Mouse (Mus musculus): Measurements from ENCODE around the gene Nsun4.
A peak's percentile ranks its signal among the peaks of the same experiment; 100 is the strongest.

Gene Nsun4

GRCm38 (mm10) chr4:116053399-116053961, at the start of gene Nsun4:
Gene Nsun4, minus strand, starts transcription at chr4:116053876.
- peak; percentile 82 to 85 for DNase-seq (ENCODE audit: low spot score in 2 of 2)

DNA sequence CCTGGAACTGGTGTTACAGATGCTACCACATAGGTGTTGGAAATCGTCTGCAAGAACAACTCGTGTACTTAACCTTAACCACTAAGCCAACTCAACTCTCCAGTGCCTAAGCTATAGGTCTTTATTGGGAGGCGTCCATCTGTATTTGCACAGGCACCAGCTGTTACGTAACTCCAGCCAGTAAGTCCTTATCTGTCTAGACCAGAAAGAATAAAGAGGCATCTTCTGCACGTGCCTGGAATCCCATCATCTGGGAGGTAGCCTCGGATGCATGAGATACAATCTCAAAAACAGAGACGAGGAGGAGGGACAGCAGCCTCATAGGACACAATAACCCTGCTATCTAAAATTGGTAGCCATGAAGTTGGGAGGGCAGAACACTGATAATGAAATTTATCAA, 47.3 kb upstream of the Nsun4 start:
- no peak for DNase-seq (ENCODE audit: low spot score in 2 of 2)

DNA sequence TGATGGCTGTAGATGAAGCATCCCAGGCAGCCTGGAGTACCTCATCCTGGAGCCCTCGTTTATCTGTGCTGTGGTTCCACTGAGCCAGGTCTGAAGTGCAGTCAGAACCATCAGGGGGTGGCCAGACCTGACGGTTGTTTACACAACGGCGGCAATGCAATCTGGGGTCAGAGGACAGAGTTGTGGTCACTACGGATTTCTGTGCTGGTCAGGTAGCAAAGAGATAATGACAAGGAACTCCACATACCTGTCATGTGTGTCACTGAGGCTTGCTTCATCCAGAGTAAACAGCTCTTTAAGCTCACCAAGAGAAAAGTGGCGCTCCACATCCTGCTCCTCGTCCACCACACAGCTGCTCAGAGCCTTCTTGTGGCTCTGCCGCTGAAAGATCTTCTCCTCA, 43.5 kb upstream of the Nsun4 start:
- DNase-seq (ENCODE audit: low spot score in 2 of 2), result no peak

DNA sequence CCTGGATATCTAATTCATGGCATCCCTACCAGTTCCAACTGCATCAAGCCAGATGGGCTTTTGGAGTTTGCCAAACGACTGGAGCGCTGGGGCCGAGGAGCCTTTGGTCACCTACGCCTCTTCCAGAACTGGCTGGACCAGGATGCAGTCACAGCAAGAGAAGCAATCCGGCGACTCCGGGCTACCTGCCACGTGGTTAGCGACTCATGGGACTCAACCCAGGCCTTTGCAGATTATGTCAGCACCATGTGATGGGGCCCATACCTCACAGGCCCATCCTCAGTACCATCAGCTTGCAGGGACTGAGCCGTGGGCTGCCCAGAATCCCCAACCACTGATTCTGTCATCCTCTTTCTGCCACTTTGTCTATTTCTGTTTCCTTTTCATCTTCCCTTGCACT, 42.6 kb upstream of the Nsun4 start:
- DNase-seq (ENCODE audit: low spot score in 2 of 2), result no peak

GRCm38 (mm10) chr4:116088510-116089249, 35.0 kb upstream of the Nsun4 start:
- DNase-seq (ENCODE audit: low spot score in 2 of 2), result no peak

GRCm38 (mm10) chr4:116077240-116078095, 23.8 kb upstream of the Nsun4 start:
- DNase-seq (ENCODE audit: low spot score in 2 of 2), result no peak

- DNase-seq (ENCODE audit: low spot score in 2 of 2), result peak in 1 of 2 experiments; percentile 46
Measured at GRCm38 (mm10) chr4:116076369-116077231, 22.9 kb upstream of the Nsun4 start.

GRCm38 (mm10) chr4:116075631-116076368, 22.1 kb upstream of the Nsun4 start:
- peak; percentile 42 to 71 for DNase-seq (ENCODE audit: low spot score in 2 of 2)

GRCm38 (mm10) chr4:116074861-116075620, 21.4 kb upstream of the Nsun4 start, which contains the start of the genes Uqcrh and Lrrc41:
Gene Uqcrh, minus strand, starts transcription at chr4:116075071.
Gene Lrrc41, plus strand, starts transcription at chr4:116075269.
- peak; percentile 93 to 94 for DNase-seq (ENCODE audit: low spot score in 2 of 2)

DNA sequence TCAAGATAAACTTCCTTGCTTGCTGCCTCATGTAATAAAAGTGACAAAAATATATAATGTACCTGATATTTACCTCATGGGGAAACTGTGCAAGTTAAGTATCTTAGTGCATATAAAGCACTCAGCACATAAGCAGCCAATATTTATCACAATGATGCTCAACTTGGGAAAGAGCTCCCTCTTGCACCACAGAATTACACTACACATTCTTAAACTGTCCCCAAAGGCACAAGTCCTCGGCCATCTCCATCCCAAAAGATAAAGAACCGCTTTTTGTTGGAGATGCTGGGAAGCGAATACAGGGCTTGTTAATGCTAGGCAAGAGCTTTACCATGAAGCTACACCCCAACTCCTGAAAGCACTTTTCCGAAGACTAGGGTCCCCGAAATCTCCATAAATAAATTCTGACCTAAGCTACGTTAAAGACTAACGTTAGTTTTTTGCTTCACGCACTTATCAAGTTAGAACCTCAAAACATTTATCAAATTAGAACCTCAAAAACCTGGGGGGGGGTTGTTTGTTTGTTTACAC, 20.5 kb upstream of the Nsun4 start:
- DNase-seq (ENCODE audit: low spot score in 2 of 2), result no peak

DNA sequence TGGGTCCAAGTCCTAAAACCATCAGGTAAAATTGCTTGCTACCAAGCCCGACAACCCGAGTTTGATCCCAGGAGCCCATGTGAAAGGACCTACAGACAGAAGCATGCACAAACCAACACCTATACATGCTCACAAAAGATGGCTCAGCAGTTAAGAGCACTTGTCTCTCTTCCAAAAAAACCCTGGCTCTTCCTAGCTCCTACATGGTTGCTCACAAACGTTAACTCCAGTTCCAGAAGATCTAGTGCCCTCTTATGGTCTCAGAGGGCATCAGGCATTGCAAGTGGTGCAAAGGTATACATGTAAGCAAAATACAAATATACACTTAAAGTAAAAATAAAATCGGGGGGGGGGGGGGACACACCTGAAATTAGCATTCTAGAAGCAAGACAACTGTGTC, 19.5 kb upstream of the Nsun4 start:
- no peak for DNase-seq (ENCODE audit: low spot score in 2 of 2)

DNA sequence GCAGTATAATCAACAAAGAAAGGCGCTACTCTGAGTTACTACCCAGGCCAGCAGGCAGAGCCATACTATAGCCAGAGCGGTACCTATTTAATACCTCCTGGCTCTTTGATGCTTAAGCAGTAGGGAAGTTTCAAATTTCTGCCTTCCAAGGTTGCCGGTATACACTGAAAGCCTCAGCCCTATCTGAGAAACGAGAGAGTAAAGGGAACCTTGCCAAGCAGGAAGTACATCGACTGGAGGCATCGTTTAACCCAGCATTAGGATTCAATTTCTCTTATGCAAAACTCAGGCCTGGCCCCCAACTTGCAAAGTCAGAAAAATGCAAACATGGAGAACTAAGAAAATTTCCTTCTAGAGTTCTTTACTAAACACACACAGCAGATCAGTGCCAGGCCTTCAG, 16.4 kb upstream of the Nsun4 start:
- no peak for DNase-seq (ENCODE audit: low spot score in 2 of 2)

- no peak for DNase-seq (ENCODE audit: low spot score in 2 of 2)
Measured at GRCm38 (mm10) chr4:116063855-116064254, 10.2 kb upstream of the Nsun4 start.

DNA sequence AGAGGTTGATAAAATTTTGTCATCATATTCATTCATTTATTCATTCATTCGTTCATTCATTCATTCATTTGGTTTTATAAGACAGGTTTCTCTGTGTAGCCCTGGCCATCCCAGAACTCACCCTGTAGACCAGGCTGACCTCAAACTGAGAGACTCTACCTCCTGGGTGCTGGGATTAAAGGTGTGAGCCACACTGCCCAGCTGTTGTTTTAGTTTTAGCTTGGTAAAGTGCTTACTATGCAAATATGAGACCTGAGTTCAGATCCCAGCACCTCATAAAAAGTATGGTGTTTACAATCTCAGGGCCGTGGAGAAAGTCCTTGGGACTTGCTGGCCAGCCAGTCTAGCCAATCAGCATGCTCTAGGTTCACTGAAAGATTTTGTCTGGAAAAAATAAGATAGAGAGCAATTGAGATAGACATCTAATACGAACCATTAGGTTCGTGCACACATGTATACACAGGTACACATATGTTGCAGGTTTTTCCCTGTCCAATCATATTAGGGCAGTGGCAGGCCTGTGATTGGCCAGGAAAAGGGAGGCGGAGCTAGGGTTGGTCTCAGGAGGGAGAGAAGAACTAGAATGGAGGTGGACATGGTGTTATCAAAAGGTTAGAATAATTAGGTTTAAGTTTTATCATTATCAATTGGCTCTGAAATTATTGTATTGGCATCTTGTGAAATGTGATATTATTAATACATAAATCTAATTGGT, 5.5 kb upstream of the Nsun4 start:
- DNase-seq (ENCODE audit: low spot score in 2 of 2), result no peak

DNA sequence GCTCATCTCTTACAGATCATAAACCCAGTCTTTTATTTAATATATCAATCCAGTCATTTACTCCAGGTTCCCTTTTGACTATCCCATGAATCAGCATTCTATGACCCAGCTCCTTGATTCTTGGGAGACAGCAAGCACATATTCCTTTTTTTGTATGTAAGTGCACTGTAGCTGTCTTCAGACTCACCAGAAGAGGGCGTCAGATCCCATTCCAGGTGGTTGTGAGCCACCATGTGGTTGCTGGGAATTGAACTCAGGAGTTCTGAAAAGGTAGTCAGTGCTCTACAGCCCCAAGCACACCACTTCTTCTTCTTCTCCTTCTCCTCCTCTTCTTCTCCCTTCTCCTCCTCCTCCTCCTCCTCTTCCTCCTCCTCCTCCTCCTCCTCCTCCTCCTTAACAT, 3.9 kb upstream of the Nsun4 start:
- DNase-seq (ENCODE audit: low spot score in 2 of 2), result no peak

GRCm38 (mm10) chr4:116052526-116053293, 966 bp downstream of the Nsun4 start:
- DNase-seq (ENCODE audit: low spot score in 2 of 2), result peak in 1 of 2 experiments; percentile 20

DNA sequence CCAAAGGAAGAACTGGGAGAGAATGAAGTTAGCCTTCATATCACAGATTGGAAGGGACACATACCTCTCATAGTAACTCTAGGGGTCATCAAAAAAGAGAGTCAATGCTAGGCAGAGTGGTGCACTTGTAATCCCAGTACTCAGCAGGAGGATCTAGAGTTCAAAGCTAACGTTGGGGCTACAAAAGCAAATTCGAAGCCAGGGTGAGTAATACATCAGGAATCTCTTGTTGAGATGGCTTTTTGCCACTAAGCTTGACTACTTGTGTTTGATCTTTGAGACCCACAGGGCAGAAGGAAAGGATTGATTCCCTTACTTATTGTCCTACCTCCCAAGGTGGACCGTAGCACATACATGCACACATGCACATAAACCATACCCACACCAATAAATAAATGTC, 4.5 kb downstream of the Nsun4 start:
- DNase-seq (ENCODE audit: low spot score in 2 of 2), result no peak

Data from frontal cortex, postnatal 10 days (tissue).